Mouse (Mus musculus) ovary, adult 2 months (tissue): ENCODE results near the gene Foxb2. TPM values are rescaled to one million over a fixed set of nuclear protein-coding genes. Genes with fewer than 3 reads are reported as not detected.

Experiments used
- polyA plus RNA-seq: library from polyadenylated mRNA; depleted of rRNA; stranded (reverse); fragments of >200 nt; gene quantifications from 2 replicates; pipeline ENCODE4 v1.2.3, GENCODE M21; 2012; rRNA removed

Gene Foxb2
- polyA plus RNA-seq: not detected in 2 replicates

GRCm38 (mm10) chr19:16873221-16873861, at the start of gene Foxb2:
Gene Foxb2, minus strand, starts transcription at chr19:16873805.

Other genes with a start within 250 kb of the Foxb2 start
- 1.0 and 1.5 TPM in 2 replicates for gene Vps13a, start 92.9 kb downstream of the Foxb2 start, polyA plus RNA-seq
- 1.7 and 2.6 TPM in 2 replicates for gene Prune2, start 82.3 kb upstream of the Foxb2 start, polyA plus RNA-seq